ENCODE assay signal across 12 mouse cellular contexts in the genomic region with DNA sequence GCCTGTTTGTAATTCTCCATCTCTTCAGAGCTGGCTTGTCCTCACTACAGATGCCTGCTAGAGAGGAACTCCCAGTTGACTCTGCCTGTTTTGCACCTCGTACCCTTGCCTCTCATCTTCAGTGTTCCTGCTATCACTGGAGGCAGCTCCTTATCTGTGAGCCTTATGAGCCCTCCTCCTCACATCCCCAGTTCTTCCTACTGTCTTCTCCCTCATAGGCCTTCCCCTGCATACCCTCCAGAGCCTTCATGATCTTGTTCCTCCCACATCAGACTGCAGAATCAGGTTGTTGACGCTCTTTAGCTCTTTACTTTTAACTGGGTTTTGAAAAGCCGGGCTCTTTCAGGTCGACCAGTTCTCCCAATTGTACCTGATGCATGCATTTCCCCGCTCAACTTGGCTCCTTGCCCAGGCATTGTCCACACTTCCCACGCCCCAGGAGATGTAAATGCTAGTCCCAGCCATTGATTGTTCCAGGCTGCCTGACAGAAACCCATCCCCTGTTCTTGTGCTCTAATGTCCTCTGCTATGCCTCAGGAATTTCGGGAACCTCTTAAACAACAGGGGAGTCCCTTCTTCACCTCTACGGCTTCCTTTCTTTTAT. TPM values are rescaled to one million over a fixed set of nuclear protein-coding genes. Genes with fewer than 3 reads are reported as not detected.
A peak's percentile ranks its signal among the peaks of the same experiment; 100 is the strongest.
DNase-seq lines count a peak whose midpoint lies in the region; ATAC-seq and TF ChIP-seq lines count a peak whose summit lies in the region.
"Had no signal": no experiment of that assay in that cellular context is flagged by ENCODE, and none has a peak within 500 bp of the region (broad histone marks: within the 10 kb centered on the region; RNA-seq: fewer than 3 reads in every experiment).

No protein-coding gene starts in this region.

- peaks cover under 1% of the 10 kb centered on the region; the same call in 1 of the 2 replicates for H3K4me1 ChIP-seq in lung, embryonic 14.5 days (ENCODE audit: insufficient read depth)
- peaks cover 5% of the 10 kb centered on the region; the same call in 1 of the 2 replicates for H3K4me1 ChIP-seq in lung, embryonic 16.5 days (replicated peaks; ENCODE audit: control insufficient read depth, insufficient read depth, low read length)

- no peak overlapping the region for H3K4me2 ChIP-seq in lung, embryonic 14.5 days
- H3K4me2 ChIP-seq in lung, embryonic 16.5 days (ENCODE audit: low read depth, low read length) = no peak overlapping the region
- H3K4me2 ChIP-seq: limb, embryonic 15.5 days; neural tube, embryonic 12.5 days had no signal

- H3K36me3 ChIP-seq in lung, embryonic 14.5 days (ENCODE audit: insufficient read depth) = no peaks in the 10 kb centered on the region
- H3K36me3 ChIP-seq in lung, embryonic 16.5 days (ENCODE audit: control insufficient read depth, insufficient read depth, low read length) = no peaks in the 10 kb centered on the region
- H3K36me3 ChIP-seq: limb, embryonic 15.5 days; neural tube, embryonic 12.5 days had no signal

- intact Hi-C loops in heart, postnatal 10 days (cut with DNase I) = no loop called here

- H3K27ac ChIP-seq in lung, embryonic 14.5 days (ENCODE audit: low read depth) = peak overlapping the region; percentile 4; the same call in 1 of the 2 replicates
- H3K27ac ChIP-seq in lung, embryonic 16.5 days (ENCODE audit: low read length) = no peak overlapping the region; the same call in 1 of the 2 replicates
- H3K27ac ChIP-seq: layer of hippocampus, adult 2 months; limb, embryonic 15.5 days; neural tube, embryonic 12.5 days had no signal

- DNase-seq in lung, embryonic 14.5 days = peak; percentile 76
- no peak for DNase-seq in lung, adult 18-20 months
- DNase-seq in heart, postnatal 10 days = peak; percentile 49 to 64
- DNase-seq in ovary, postnatal 36 days (ENCODE audit: low spot score) = no peak
- no peak for DNase-seq in thymus, postnatal 14 days
- DNase-seq in thymus, postnatal 4 days = no peak

- 0 out of 2 replicates have a peak, but pooled peaks have one; percentile 19 for ATAC-seq in lung, embryonic 14.5 days (ENCODE audit: insufficient read depth)
- ATAC-seq in erythroblast, adult 5-6 weeks (replicated peaks; ENCODE audit: low FRiP score, poor library complexity, severe bottlenecking) = 0 out of 2 replicates have a peak, but pooled peaks have one; percentile 23
- ATAC-seq in lung, embryonic 16.5 days (ENCODE audit: low read depth) = peak; percentile 52; the same call in 1 of the 2 replicates
- ATAC-seq: Patski had no signal

- H3K4me3 ChIP-seq in lung, embryonic 14.5 days (ENCODE audit: low read depth, low read length) = no peak overlapping the region
- no peak overlapping the region for H3K4me3 ChIP-seq in lung, embryonic 16.5 days (ENCODE audit: low read length)
- H3K4me3 ChIP-seq: layer of hippocampus, adult 2 months; limb, embryonic 15.5 days; neural tube, embryonic 12.5 days had no signal

- H3K9ac ChIP-seq in lung, embryonic 14.5 days = no peak overlapping the region
- no peak overlapping the region for H3K9ac ChIP-seq in lung, embryonic 16.5 days (ENCODE audit: low read length)
- H3K9ac ChIP-seq: limb, embryonic 15.5 days; neural tube, embryonic 12.5 days had no signal

- no peak for TF ChIP-seq CTCF in lung, embryonic 14.5 days (IDR thresholded peaks at IDR 0.05; ENCODE audit: low read depth)

- no peaks in the 10 kb centered on the region for H3K27me3 ChIP-seq in lung, embryonic 14.5 days (ENCODE audit: insufficient read depth, low read length)
- H3K27me3 ChIP-seq in lung, embryonic 16.5 days (ENCODE audit: control insufficient read depth, insufficient read depth, low read depth, low read length) = no peaks in the 10 kb centered on the region
- H3K27me3 ChIP-seq: limb, embryonic 15.5 days; neural tube, embryonic 12.5 days; Patski had no signal

- no peaks in the 10 kb centered on the region; the same call in 1 of the 2 replicates for H3K9me3 ChIP-seq in lung, embryonic 14.5 days (ENCODE audit: low read depth, low read length)
- H3K9me3 ChIP-seq in lung, embryonic 16.5 days (ENCODE audit: control insufficient read depth, low read length) = no peaks in the 10 kb centered on the region
- H3K9me3 ChIP-seq: limb, embryonic 15.5 days; neural tube, embryonic 12.5 days had no signal

- 69% methylated on average over 8 of the region's 8 CpGs for WGBS in lung, embryonic 14.5 days
- WGBS in lung, embryonic 16.5 days = 61% methylated on average over 8 of the region's 8 CpGs

RNA-seq across cellular contexts. Expression of gene Arl15, which starts 56.2 kb away (rescaled TPM):
- 8.6 and 11.8 TPM in 2 replicates for polyA plus RNA-seq in lung, embryonic 14.5 days (2014; fragmentation: Nextera tagmentation; extraction: Ambion mirVana)
- total RNA-seq in erythroblast, adult 5-6 weeks (2015; ENCODE audit: low replicate concordance) = 1.3 and 7.3 TPM in 2 replicates
- 4.0 and 9.0 TPM in 2 replicates for total RNA-seq in erythroblast, adult 5-6 weeks (2017; ENCODE audit: low replicate concordance)
- total RNA-seq in heart, postnatal 10 days (2021) = 10 to 100 TPM; 15.9 to 18.0 TPM
- 10.1 and 10.6 TPM in 2 replicates for polyA plus RNA-seq in lung, embryonic 16.5 days (2015; fragmentation: Nextera tagmentation; extraction: Ambion mirVana)

Comparison
In these comparisons a context has a peak if more than half of its experiments do, and no peak if none do; other contexts are left out.
1. DNase-seq: peak in lung, embryonic 14.5 days (single experiment) and heart, postnatal 10 days (2 of 2); none in lung, adult 18-20 months (0 of 2), ovary, postnatal 36 days (single experiment), thymus, postnatal 14 days (single experiment) and thymus, postnatal 4 days (single experiment).
2. Peak in every context shown above with its lines, with median percentiles within 50 percentile points of each other: ATAC-seq.